Mouse (Mus musculus) cerebellum, adult 2 months (tissue): ENCODE data around the gene Aicda.

Source experiments
- CTCF ChIP-seq: fragments of 200-500 bp; IDR thresholded peaks from 2 replicates; pipeline ENCODE4 v1.5.1; 2011; ENCODE audit warnings: low read depth, mild to moderate bottlenecking, control low read depth, low read length, moderate library complexity, borderline replicate concordance; ENCODE audit not compliant: insufficient read depth
- POLR2A ChIP-seq: fragments of 200-500 bp; IDR thresholded peaks from 2 replicates; pipeline ENCODE4 v1.6.1; 2011; ENCODE audit warnings: low read length, control low read depth, borderline replicate concordance; ENCODE audit not compliant: insufficient read depth

DNA sequence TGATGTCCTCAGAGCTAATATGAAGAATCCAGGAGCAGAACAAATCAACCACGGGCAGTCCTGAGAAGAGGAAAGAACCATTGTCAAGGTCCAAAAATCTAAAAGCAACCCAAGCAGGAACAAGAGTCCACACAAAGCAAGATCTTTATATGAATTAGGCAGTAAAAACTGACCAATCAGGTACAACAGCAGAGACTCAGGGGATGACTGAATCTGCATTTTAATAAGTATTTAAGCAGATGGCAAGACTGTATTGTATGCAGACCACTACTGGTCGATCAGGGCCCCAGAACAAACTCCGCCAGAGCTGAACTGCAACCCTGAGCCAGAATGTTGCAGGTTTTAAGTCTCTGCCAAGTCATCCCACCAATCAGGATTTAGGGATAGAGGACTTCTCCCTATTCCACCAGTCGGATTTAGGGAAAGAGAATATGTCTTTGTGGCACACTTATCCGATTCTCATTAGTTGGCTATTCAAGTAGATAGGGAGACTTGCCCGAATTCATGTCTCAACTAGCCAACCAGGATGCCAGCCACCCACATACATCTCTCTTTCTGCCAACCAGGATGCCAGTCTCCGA is 46.6 kb downstream of the Aicda start:
- TF ChIP-seq CTCF, result no peak
- no peak for TF ChIP-seq POLR2A
